Mouse (Mus musculus): ENCODE measurements around the gene Ablim1.
A peak's percentile ranks its signal among the peaks of the same experiment; 100 is the strongest.

Gene Ablim1

DNA sequence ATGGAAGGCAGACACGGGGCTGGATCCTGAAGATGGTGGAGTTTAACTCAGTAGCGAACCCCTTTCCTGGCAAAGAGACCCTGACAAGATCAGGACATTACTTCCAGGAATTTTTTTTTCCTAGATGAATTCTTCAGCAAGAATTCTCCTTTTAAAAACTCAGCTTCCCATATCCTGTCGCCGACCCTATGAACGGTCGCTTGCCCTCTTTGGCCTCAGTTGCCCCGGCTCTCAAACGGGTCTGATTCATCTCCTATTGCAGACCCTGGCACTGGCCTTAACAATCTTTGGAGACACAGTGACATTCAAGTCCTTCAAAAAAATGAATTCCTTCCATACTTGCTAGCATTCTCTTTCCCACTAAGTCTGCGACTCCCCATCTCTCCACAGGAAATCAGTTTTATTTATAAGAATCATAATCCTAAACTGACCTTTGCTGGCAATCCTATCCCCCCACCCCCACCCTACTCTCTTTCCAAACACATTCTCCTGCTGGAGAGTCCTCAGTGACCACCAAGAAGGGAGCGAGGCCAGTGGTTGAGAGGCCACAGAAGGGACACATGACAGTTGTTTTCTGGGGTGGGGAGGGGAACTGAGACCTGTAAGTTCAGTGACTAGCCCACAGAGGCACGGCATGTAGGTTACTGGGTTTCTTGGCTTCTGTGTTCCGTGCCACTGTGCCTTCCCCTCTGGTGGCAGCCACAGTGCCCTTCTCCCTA is 311.8 kb downstream of the Ablim1 start:
- no peak for DNase-seq

GRCm38 (mm10) chr19:57001926-57002325 is 312.8 kb downstream of the Ablim1 start:
- no peak for DNase-seq

DNA sequence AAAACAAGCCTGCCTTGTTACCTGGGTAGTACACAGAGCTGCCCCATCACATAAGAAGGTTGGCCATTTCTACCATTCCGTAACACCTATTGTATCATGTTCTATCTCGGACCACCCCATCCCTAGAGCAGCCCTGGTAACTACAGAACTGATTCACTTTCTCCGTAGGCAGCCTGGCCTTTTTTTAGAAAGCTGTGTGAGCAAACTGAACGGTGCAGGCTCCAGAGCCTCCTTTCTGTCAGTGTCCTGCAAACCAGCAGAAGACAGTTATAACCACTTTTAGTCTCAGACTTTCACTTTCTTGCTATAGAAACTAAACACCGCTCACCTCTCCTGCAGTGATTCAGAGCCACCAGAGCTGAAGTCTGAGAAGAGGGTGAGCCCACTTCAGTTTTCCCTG is 314.1 kb downstream of the Ablim1 start:
- no peak for DNase-seq

GRCm38 (mm10) chr19:56999781-57000180 is 314.9 kb downstream of the Ablim1 start:
- DNase-seq, result no peak

GRCm38 (mm10) chr19:56998910-56999309 is 315.8 kb downstream of the Ablim1 start:
- DNase-seq, result no peak

DNA sequence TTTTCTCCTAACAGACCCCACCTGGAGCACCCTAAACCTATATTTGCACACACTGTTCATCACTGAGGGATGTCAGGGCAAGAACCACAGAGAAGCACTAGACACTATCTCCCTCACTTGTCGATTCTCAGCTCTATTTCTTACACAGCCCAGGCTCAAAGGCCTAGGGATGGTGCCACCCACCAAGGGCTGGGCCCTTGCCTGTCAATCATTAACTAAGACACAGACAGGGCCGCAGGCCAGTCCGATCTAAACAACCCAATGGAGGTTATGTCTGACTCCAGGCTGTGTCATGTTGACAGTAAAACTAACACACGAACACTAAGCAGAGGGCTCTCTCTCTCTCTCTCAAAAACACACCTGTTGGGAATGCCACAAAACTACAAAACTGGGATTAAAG is 316.4 kb downstream of the Ablim1 start:
- no peak for DNase-seq

DNA sequence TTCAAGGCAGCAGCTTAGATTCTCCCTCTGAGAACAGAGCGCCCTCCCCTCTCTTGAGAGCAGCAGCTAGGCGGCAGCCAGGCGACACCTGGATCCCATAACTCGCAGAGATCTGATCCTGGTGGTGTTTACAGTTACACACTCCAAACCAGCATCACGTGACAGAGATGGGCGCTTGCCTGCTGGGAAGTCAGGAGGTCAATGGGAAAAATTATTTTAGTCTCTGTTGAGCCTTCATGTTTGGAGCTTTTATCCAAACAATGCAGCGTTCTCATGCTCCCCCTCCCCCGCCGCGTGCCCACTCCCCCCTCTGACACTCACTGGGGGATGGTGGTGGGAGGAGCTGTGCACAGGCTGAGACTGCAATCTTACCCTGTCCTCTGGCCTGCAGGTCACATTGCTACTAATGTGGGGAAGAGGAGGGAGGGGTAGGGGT is 317.5 kb downstream of the Ablim1 start:
- DNase-seq, result peak; percentile 57

GRCm38 (mm10) chr19:56995441-56995840 is 319.3 kb downstream of the Ablim1 start:
- DNase-seq, result no peak

DNA sequence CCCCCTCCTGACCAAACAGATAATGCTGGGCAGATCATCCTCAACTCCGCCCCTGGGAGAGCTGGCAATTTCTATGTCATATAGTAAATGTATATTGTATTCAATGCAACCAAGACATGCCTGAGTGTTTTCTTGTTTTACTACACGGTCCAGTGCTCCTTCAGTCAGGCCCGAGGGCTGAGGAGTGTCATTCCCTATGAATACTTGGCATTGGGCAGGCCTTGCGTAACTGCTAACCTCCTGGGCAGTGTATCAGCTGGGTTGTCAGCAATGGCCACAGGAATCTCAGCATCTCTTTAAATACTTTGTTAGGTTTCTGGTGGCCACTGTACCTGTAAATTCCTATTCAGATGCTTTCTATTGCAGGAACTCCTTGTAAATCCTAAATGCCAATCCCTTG is 320.1 kb downstream of the Ablim1 start:
- peak; percentile 67 for DNase-seq

DNA sequence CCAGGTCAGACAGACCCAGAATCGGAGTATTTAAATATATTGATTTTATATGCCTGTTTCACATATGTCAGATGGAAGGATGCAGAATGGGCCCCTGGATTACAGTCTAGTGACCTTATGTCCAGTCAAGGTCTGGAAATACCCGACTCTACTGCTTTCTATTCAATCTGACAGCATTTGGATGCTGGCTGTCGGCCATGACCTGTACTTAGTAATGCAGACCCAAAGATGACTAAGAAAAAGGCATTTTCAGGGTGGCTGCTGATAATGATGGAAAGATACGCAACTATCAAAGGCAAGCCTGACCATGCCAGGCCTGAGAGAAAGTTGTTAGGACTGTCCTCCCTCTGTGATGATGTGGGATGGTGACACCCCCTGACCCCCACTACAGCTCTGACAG is 321.0 kb downstream of the Ablim1 start:
- no peak for DNase-seq

DNA sequence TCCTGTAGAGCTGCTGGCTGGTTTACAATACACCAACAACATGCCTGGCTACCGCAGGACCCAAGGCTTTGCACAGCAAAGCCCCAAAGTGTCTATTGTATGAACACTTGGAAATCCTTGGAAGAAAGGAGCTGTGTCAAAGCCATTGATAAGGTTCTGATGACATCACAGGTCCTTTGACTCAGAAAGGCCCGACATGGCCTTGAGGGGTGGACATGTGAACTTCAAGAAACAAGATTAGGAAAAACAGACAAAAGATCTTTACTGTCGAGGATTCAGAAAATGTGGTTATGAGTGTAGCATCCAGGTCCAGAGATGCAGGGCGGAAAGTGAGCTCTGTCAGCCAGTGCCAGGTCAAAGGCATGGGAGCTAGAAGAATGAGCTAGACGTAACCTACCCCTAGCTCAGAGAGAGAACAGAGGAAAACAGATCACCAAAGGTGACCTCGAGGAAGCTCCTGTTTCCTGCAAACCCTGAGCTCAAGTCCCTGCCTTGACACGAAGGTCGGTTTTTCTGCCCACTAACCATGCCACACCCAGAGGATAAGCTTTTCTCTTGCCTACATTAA is 321.7 kb downstream of the Ablim1 start:
- DNase-seq, result no peak

DNA sequence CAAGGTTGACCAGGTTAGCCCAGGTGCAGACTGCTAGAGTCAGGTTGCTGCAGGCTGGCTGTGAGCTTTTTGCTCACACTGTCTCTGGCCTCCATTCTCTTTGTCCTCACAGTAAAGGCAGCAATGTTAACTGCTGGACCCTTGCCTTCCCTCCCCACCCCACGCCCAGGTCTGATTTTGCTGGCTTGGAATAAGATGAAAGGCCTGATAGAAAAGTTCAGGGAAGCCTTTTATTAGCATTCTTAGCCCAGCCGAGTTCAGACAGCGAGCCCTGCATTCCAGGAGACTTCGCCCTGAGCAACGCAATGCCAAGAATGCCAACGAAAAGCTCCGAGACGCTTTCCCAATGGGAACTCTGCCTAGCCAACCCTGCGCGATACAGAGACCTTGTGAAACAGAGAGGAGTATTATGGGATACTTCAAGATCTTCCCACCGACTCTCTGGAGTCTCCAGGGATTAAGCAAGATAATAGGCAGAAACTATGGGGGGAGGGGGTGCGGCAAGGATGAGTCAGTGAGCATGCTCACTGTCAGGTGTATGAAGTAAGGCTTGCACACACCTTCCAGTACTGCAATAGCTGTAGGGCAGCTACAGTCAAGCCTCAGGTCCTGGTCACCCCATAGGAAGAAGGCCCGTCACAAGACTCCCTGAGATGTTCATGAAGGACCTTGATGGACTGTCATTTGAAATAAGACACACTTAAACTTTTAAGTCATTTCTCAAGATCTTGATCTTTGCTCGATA is 324.2 kb downstream of the Ablim1 start:
- no peak for DNase-seq

DNA sequence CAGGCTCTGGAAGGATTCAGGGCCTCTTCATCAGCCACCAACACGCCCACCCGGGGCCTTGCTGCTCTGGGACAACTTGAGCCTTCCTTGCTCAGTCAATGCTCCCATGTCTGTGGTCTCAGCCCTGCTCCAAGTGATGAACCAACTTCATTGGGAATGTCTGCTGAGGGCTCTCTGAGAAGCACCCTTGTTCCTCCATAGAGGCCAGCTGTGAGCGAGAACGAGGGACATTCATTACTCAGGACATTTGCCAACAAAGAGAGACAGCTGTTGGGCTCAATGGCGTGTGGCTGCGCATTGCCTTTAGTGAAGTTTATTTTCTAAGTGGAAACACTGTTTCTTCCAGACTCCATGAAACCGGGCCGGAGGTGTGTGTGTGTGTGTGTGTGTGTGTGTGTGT is 325.5 kb downstream of the Ablim1 start:
- no peak for DNase-seq

DNA sequence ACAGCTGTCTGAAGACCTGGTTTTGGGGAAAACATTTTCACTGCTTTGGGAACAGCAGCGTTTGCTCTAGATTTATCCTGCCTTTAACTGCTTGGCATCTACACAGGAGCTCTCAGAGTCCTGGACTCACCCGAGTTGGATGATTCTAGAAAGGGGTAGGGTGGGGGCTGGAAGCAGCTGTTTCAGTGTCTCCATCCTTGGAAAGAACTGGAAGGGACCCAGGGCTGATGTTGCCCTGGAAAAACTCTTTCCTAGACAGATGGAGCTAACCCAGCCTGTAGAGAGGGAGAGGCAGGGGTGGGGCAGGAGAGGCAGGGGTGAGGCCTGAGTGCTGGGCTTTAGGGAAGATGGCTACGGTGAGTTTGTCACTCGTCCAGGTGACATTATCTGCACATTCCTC is 330.5 kb downstream of the Ablim1 start:
- DNase-seq, result no peak

- DNase-seq, result no peak
These were observed 331.0 kb downstream of the Ablim1 start for GRCm38 (mm10) chr19:56983757-56984156.

All from retina, postnatal 1 day (tissue).